Mouse (Mus musculus) erythroblast, embryonic 14.5 days (primary cell): ENCODE results near the gene Thg1l. TPM values are rescaled to one million over a fixed set of nuclear protein-coding genes. Genes with fewer than 3 reads are reported as not detected.
A peak's percentile ranks its signal among the peaks of the same experiment; 100 is the strongest.

Experiments used
- H3K27me3 ChIP-seq: 2 replicates; pipeline ENCODE4 v1.6.1; 2012; ENCODE audit warnings: inconsistent platforms; ENCODE audit not compliant: control insufficient read depth
- H3K36me3 ChIP-seq: 2 replicates; pipeline ENCODE4 v1.6.1; 2012; ENCODE audit warnings: mild to moderate bottlenecking, inconsistent platforms; ENCODE audit not compliant: control insufficient read depth
- H3K4me1 ChIP-seq: 2 replicates; pipeline ENCODE4 v1.6.1; 2012; ENCODE audit warnings: inconsistent platforms; ENCODE audit not compliant: control insufficient read depth
- H3K4me3 ChIP-seq: replicated peaks from 2 replicates; pipeline ENCODE3; 2012; ENCODE audit warnings: moderate library complexity, mild to moderate bottlenecking, inconsistent platforms
- H3K9me3 ChIP-seq: 2 replicates; pipeline ENCODE4 v1.6.1; 2012; ENCODE audit warnings: low read length, inconsistent platforms, mixed read lengths; ENCODE audit not compliant: control insufficient read depth
- GATA1 ChIP-seq: IDR thresholded peaks from 2 replicates; pipeline ENCODE4 v1.6.1; 2012; ENCODE audit warnings: low read length, inconsistent platforms, mixed read lengths
- TAL1 ChIP-seq: IDR thresholded peaks from 3 replicates; pipeline ENCODE4 v1.6.1; 2012; ENCODE audit warnings: low read length, inconsistent platforms, mixed read lengths
- polyA plus RNA-seq: library from polyadenylated mRNA; stranded (reverse); fragments of >175 nt; gene quantifications from 2 replicates; pipeline ENCODE4 v1.2.3, GENCODE M21; 2012

The Thg1l gene
- polyA plus RNA-seq, 1 experiment = 0.18 TPM

- Histone ChIP-seq H3K9me3 (no peaks in the 10 kb centered on the region), H3K27me3 (no peaks in the 10 kb centered on the region), H3K4me1 (peaks cover 17% of the 10 kb centered on the region), H3K36me3 (peaks cover 49% of the 10 kb centered on the region), H3K4me3 (no peak overlapping the region)
- TF ChIP-seq TAL1 (no peak), GATA1 (no peak)
Measured at GRCm38 (mm10) chr11:45938917-45939316, 16.4 kb downstream of the Thg1l start.

- Histone ChIP-seq H3K4me1 (peaks cover 5% of the 10 kb centered on the region), H3K4me3 (no peak overlapping the region), H3K27me3 (no peaks in the 10 kb centered on the region), H3K9me3 (no peaks in the 10 kb centered on the region), H3K36me3 (peaks cover 62% of the 10 kb centered on the region)
- TF ChIP-seq GATA1 (no peak), TAL1 (no peak)
Measured at GRCm38 (mm10) chr11:45937478-45937877, 17.8 kb downstream of the Thg1l start.

GRCm38 (mm10) chr11:45932771-45933170 lies 22.5 kb downstream of the Thg1l start:
- Histone ChIP-seq H3K27me3 (no peaks in the 10 kb centered on the region), H3K4me1 (no peaks in the 10 kb centered on the region), H3K9me3 (no peaks in the 10 kb centered on the region), H3K36me3 (peaks cover 63% of the 10 kb centered on the region), H3K4me3 (no peak overlapping the region)
- no peak for TF ChIP-seq TAL1
- no peak for TF ChIP-seq GATA1

- H3K4me1 ChIP-seq = peaks cover 6% of the 10 kb centered on the region
- no peak overlapping the region for H3K4me3 ChIP-seq
- no peaks in the 10 kb centered on the region for H3K27me3 ChIP-seq
- H3K36me3 ChIP-seq = peaks cover 35% of the 10 kb centered on the region
- TF ChIP-seq GATA1 (no peak), TAL1 (no peak)
- H3K9me3 ChIP-seq = no peaks in the 10 kb centered on the region
Measured at GRCm38 (mm10) chr11:45929541-45929940, 25.8 kb downstream of the Thg1l start.

- Histone ChIP-seq H3K4me3 (no peak overlapping the region), H3K4me1 (peaks cover 6% of the 10 kb centered on the region), H3K36me3 (peaks cover 15% of the 10 kb centered on the region), H3K9me3 (no peaks in the 10 kb centered on the region), H3K27me3 (peaks cover 6% of the 10 kb centered on the region)
- no peak for TF ChIP-seq TAL1
- no peak for TF ChIP-seq GATA1
Measured at GRCm38 (mm10) chr11:45927456-45927855, 27.8 kb downstream of the Thg1l start.

- Histone ChIP-seq H3K27me3 (peaks cover 10% of the 10 kb centered on the region), H3K4me1 (peaks cover 6% of the 10 kb centered on the region), H3K36me3 (peaks cover 12% of the 10 kb centered on the region), H3K9me3 (no peaks in the 10 kb centered on the region), H3K4me3 (peak overlapping the region; percentile 61)
- TF ChIP-seq GATA1 (no peak), TAL1 (no peak)
Measured at GRCm38 (mm10) chr11:45926640-45927082, 28.6 kb downstream of the Thg1l start.

- TF ChIP-seq GATA1 (no peak), TAL1 (no peak)
- Histone ChIP-seq H3K27me3 (peaks cover 11% of the 10 kb centered on the region), H3K4me3 (no peak overlapping the region), H3K9me3 (no peaks in the 10 kb centered on the region), H3K4me1 (peaks cover 6% of the 10 kb centered on the region), H3K36me3 (peaks cover 6% of the 10 kb centered on the region)
Measured at GRCm38 (mm10) chr11:45925436-45925835, 29.9 kb downstream of the Thg1l start.

GRCm38 (mm10) chr11:45921480-45921898 lies 33.8 kb downstream of the Thg1l start:
- Histone ChIP-seq H3K27me3 (peaks cover 11% of the 10 kb centered on the region), H3K9me3 (no peaks in the 10 kb centered on the region), H3K4me1 (peaks cover 3% of the 10 kb centered on the region), H3K4me3 (no peak overlapping the region), H3K36me3 (no peaks in the 10 kb centered on the region)
- TF ChIP-seq TAL1 = no peak
- TF ChIP-seq GATA1 = no peak

- Histone ChIP-seq H3K27me3 (peaks cover 11% of the 10 kb centered on the region), H3K4me1 (no peaks in the 10 kb centered on the region), H3K4me3 (no peak overlapping the region), H3K9me3 (no peaks in the 10 kb centered on the region), H3K36me3 (no peaks in the 10 kb centered on the region)
- TF ChIP-seq TAL1 (no peak), GATA1 (no peak)
Measured at GRCm38 (mm10) chr11:45921026-45921425, 34.3 kb downstream of the Thg1l start.

GRCm38 (mm10) chr11:45918836-45919235 lies 36.5 kb downstream of the Thg1l start:
- H3K9me3 ChIP-seq = no peaks in the 10 kb centered on the region
- peaks cover 10% of the 10 kb centered on the region for H3K27me3 ChIP-seq
- no peak overlapping the region for H3K4me3 ChIP-seq
- no peak for TF ChIP-seq GATA1
- no peak for TF ChIP-seq TAL1
- no peaks in the 10 kb centered on the region for H3K4me1 ChIP-seq
- no peaks in the 10 kb centered on the region for H3K36me3 ChIP-seq
